Mouse (Mus musculus) limb, embryonic 11.5 days (tissue): ENCODE results near the gene Pnmal1. TPM values are rescaled to one million over a fixed set of nuclear protein-coding genes. Genes with fewer than 3 reads are reported as not detected.

ENCODE experiments used
- ATAC-seq: fragments of 200-750 bp; cut with Nextera tagmentation; 2 replicates; pipeline ENCODE4 v1.8.0; 2017; ENCODE audit warnings: low read depth; ENCODE audit not compliant: insufficient number of reproducible peaks, low FRiP score, low TSS enrichment
- DNase-seq: peaks from one replicate; pipeline ENCODE4 v3.0.0-alpha.2; 2015; ENCODE audit warnings: low spot score
- H3K27ac ChIP-seq: fragments of 300-500 bp; sonication (generic); replicated peaks from 2 replicates; pipeline ENCODE4 v1.5.1; 2014; ENCODE audit warnings: low read depth, mild to moderate bottlenecking, low read length
- H3K27me3 ChIP-seq: fragments of 300-500 bp; sonication (generic); 2 replicates; pipeline ENCODE4 v1.6.1; 2014; ENCODE audit warnings: mild to moderate bottlenecking, low read length, mixed read lengths; ENCODE audit not compliant: control insufficient read depth, insufficient read depth
- H3K36me3 ChIP-seq: fragments of 300-500 bp; sonication (generic); 2 replicates; pipeline ENCODE4 v1.6.1; 2014; ENCODE audit warnings: mild to moderate bottlenecking, low read length, moderate library complexity, mixed read lengths; ENCODE audit not compliant: control insufficient read depth, insufficient read depth
- H3K4me1 ChIP-seq: fragments of 300-500 bp; sonication (generic); 2 replicates; pipeline ENCODE4 v1.6.1; 2014; ENCODE audit warnings: low read length, mixed read lengths; ENCODE audit not compliant: control insufficient read depth, insufficient read depth
- H3K4me2 ChIP-seq: fragments of 300-500 bp; sonication (generic); 2 replicates; pipeline ENCODE4 v1.6.1; 2014; ENCODE audit warnings: low read depth, mild to moderate bottlenecking, moderate library complexity; ENCODE audit not compliant: severe bottlenecking
- H3K4me3 ChIP-seq: fragments of 300-500 bp; sonication (generic); 2 replicates; pipeline ENCODE4 v1.5.1; 2014; ENCODE audit warnings: low read depth, low read length
- H3K9ac ChIP-seq: fragments of 300-500 bp; sonication (generic); 2 replicates; pipeline ENCODE4 v1.6.1; 2014; ENCODE audit warnings: mild to moderate bottlenecking, low read length
- H3K9me3 ChIP-seq: fragments of 300-500 bp; sonication (generic); 2 replicates; pipeline ENCODE4 v1.6.1; 2016; ENCODE audit warnings: low read length; ENCODE audit not compliant: control insufficient read depth
- WGBS: fragments of 180-500 bp; shearing (Covaris S2); extraction: QIAGEN DNeasy Blood & Tissue Kit; methylation state at CpG from one replicate; pipeline ENCODE4 v1.1.7; 2014; 5-methylcytosine and 5-hydroxymethylcytosine counted together
- polyA plus RNA-seq: library from polyadenylated mRNA; unstranded; fragments of >200 nt; fragmentation: Nextera tagmentation; extraction: Ambion mirVana; gene quantifications from 2 replicates; pipeline ENCODE4 v1.2.1, GENCODE M21; 2014

The Pnmal1 gene
- polyA plus RNA-seq, 1 experiment from 2014 or later, result 2.0 TPM

- Histone ChIP-seq H3K9ac (peak overlapping the region; percentile 37; the same call in 1 of the 2 replicates), H3K4me3 (peak overlapping the region; percentile 8; the same call in 1 of the 2 replicates), H3K27ac (peak overlapping the region; percentile 92), H3K4me1 (peaks cover 23% of the 10 kb centered on the region), H3K9me3 (no peaks in the 10 kb centered on the region), H3K36me3 (no peaks in the 10 kb centered on the region), H3K27me3 (no peaks in the 10 kb centered on the region), H3K4me2 (peak overlapping the region; percentile 41)
- ATAC-seq (peak; percentile 52; the same call in 1 of the 2 replicates), DNase-seq (peak; percentile 77)
- WGBS, result 2% methylated on average over 12 of the region's 12 CpGs
Observed at GRCm38 (mm10) chr7:16980348-16980747, 20.9 kb downstream of the Pnmal1 start.

- peak within 1 kb of the TSS; percentile 15; the same call in 1 of the 2 replicates for H3K27ac ChIP-seq
- H3K27me3 ChIP-seq, result no peaks in the 10 kb centered on the region
- H3K4me3 ChIP-seq, result peak within 1 kb of the TSS; percentile 31
- ATAC-seq (peak; percentile 70; the same call in 1 of the 2 replicates), DNase-seq (peak; percentile 93)
- peaks cover 28% of the 10 kb centered on the region for H3K4me1 ChIP-seq
- no peaks in the 10 kb centered on the region for H3K36me3 ChIP-seq
- WGBS, result 22% methylated on average over 26 of the region's 26 CpGs
- H3K9me3 ChIP-seq, result no peaks in the 10 kb centered on the region
- peak within 1 kb of the TSS; percentile 54 for H3K4me2 ChIP-seq
- 0 out of 2 replicates have a peak within 1 kb of the TSS, but pooled peaks have one; percentile 17 for H3K9ac ChIP-seq
Observed at GRCm38 (mm10) chr7:16982859-16983568, 23.5 kb downstream of the Pnmal1 start, which contains the start of gene Gm42372. Gene Gm42372, plus strand, starts transcription at chr7:16983086.

- ATAC-seq (no peak), DNase-seq (no peak)
- no peaks in the 10 kb centered on the region for H3K36me3 ChIP-seq
- peaks cover 28% of the 10 kb centered on the region for H3K4me1 ChIP-seq
- no peak overlapping the region for H3K4me3 ChIP-seq
- no peak overlapping the region for H3K4me2 ChIP-seq
- H3K27ac ChIP-seq, result no peak overlapping the region
- H3K9me3 ChIP-seq, result no peaks in the 10 kb centered on the region; the same call in 1 of the 2 replicates
- H3K27me3 ChIP-seq, result no peaks in the 10 kb centered on the region
- no peak overlapping the region for H3K9ac ChIP-seq
- WGBS, result 51% methylated on average over 7 of the region's 7 CpGs
Observed at GRCm38 (mm10) chr7:16987541-16988149, 28.2 kb downstream of the Pnmal1 start.

GRCm38 (mm10) chr7:16988405-16988804, 28.9 kb downstream of the Pnmal1 start:
- no peak for DNase-seq
- no peak overlapping the region for H3K4me2 ChIP-seq
- H3K27me3 ChIP-seq, result no peaks in the 10 kb centered on the region
- no peaks in the 10 kb centered on the region; the same call in 1 of the 2 replicates for H3K9me3 ChIP-seq
- H3K36me3 ChIP-seq, result no peaks in the 10 kb centered on the region
- H3K27ac ChIP-seq, result no peak overlapping the region
- WGBS, result 50% methylated on average over 3 of the region's 3 CpGs
- H3K9ac ChIP-seq, result no peak overlapping the region
- peaks cover 21% of the 10 kb centered on the region for H3K4me1 ChIP-seq
- H3K4me3 ChIP-seq, result no peak overlapping the region
- no peak for ATAC-seq

GRCm38 (mm10) chr7:16990006-16990744, 30.7 kb downstream of the Pnmal1 start:
- Histone ChIP-seq H3K9ac (no peak overlapping the region), H3K27me3 (no peaks in the 10 kb centered on the region), H3K4me1 (peaks cover 21% of the 10 kb centered on the region), H3K36me3 (no peaks in the 10 kb centered on the region; the same call in 1 of the 2 replicates), H3K4me2 (no peak overlapping the region), H3K4me3 (no peak overlapping the region), H3K9me3 (no peaks in the 10 kb centered on the region; the same call in 1 of the 2 replicates), H3K27ac (0 out of 2 replicates have a peak overlapping the region, but pooled peaks have one; percentile 26)
- DNase-seq (no peak), ATAC-seq (no peak)
- 48% methylated on average over 15 of the region's 15 CpGs for WGBS

DNA sequence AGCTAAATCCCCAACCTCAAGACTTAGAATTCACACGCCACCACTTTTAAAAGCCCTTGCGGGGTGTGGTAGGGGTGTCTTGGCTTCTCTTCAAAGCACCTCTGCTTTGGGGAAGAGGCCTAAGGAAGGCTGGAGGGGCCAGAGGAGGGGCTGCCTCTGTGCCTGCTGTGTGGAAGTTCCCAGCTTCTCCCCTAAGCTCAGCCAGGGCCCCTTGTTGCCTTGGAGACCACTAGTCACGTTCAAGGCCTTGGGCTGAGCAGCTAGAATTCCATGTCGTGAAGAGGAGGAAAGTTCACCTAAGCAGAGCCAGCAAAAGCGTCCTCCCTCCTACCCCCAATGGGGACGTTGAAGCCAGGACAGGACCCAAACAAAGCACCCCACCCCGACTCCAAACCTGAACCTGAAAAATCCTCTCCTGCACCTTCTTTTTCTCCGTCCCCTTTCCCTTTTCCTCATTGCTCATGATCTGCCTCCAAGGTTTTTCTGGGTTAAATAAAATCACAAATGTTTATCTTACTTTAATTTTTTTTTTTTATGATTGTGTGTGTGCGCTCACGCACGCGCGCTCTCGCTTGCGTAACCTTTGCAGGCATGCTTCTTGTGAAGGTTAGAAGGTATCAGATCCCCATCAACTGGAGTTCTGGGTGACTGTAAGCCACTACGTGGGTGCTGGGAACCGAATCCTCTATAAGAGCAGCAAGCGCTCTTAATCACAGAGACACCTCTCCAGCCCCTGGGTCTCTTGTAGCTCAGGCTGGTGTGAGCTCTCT, 32.4 kb downstream of the Pnmal1 start:
- no peaks in the 10 kb centered on the region; the same call in 1 of the 2 replicates for H3K9me3 ChIP-seq
- ATAC-seq (peak; percentile 66; the same call in 1 of the 2 replicates), DNase-seq (peak; percentile 83)
- peaks cover 6% of the 10 kb centered on the region; the same call in 1 of the 2 replicates for H3K36me3 ChIP-seq
- peak overlapping the region; percentile 0; the same call in 1 of the 2 replicates for H3K4me2 ChIP-seq
- no peak overlapping the region for H3K9ac ChIP-seq
- 55% methylated on average over 18 of the region's 18 CpGs for WGBS
- no peaks in the 10 kb centered on the region for H3K27me3 ChIP-seq
- no peak overlapping the region for H3K4me3 ChIP-seq
- H3K27ac ChIP-seq, result peak overlapping the region; percentile 83
- peaks cover 29% of the 10 kb centered on the region for H3K4me1 ChIP-seq

- DNase-seq (no peak), ATAC-seq (no peak)
- Histone ChIP-seq H3K4me1 (peaks cover 28% of the 10 kb centered on the region), H3K4me3 (peak within 1 kb of the TSS; percentile 72), H3K27ac (peak within 1 kb of the TSS; percentile 83), H3K27me3 (no peaks in the 10 kb centered on the region), H3K36me3 (peaks cover 6% of the 10 kb centered on the region; the same call in 1 of the 2 replicates), H3K4me2 (peak within 1 kb of the TSS; percentile 62), H3K9ac (no peak within 1 kb of the TSS; the same call in 1 of the 2 replicates), H3K9me3 (no peaks in the 10 kb centered on the region; the same call in 1 of the 2 replicates)
- WGBS, result 92% methylated on average over 5 of the region's 5 CpGs
Observed at GRCm38 (mm10) chr7:16992451-16992807, 33.0 kb downstream of the Pnmal1 start, which contains the start of gene Ccdc8. Gene Ccdc8, plus strand, starts transcription at chr7:16992708.
